Mouse (Mus musculus): ENCODE measurements around the gene Notch4.
A peak's percentile ranks its signal among the peaks of the same experiment; 100 is the strongest.

GRCm38 (mm10) chr17:34589681-34590101 lies 25.6 kb downstream of the Notch4 start, which contains the start of gene Gpsm3:
- 0 out of 2 replicates have a peak, but pooled peaks have one; percentile 44 for TF ChIP-seq POLR2A (IDR thresholded peaks at IDR 0.05; ENCODE audit: borderline replicate concordance, control insufficient read depth, low read depth, low read length)
- TF ChIP-seq CTCF (IDR thresholded peaks at IDR 0.05; ENCODE audit: control insufficient read depth, insufficient read depth, low read length) = no peak

All from bone marrow, adult 2 months (tissue).